ENCODE assay signal across 11 mouse cellular contexts in the genomic region with DNA sequence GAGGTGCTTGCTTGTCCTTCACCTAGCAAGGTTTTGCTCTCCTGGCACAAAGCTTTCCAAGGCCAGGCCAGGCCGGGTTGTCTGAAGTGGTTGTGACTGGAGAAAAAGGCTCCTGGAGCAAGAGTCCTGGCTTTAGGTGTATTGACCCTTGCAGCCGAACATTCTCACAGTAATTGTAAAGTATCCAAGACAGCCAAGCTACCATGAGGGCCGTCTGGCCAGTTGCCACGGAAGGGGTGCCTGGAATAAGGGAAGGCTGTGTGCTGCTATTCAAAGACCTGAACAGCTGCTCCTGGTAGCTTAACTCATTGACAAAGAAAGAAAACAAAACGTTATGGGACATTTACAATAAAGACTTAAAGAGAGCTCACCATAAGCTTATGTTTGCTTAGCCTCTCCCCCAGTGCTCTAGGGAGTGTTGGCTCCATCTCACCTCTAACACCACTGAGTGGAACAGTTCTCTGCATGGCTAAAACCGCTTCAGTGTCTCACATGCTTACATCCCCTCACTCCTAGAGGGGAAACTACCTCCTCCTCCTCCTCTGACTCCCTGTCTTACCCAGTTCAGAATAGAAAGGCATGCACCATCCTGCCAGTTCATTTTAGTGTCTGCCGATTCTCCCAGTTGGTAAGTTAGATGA. TPM values are rescaled to one million over a fixed set of nuclear protein-coding genes. Genes with fewer than 3 reads are reported as not detected.
A peak's percentile ranks its signal among the peaks of the same experiment; 100 is the strongest.
DNase-seq lines count a peak whose midpoint lies in the region; ATAC-seq and TF ChIP-seq lines count a peak whose summit lies in the region.
"Had no signal": no experiment of that assay in that cellular context is flagged by ENCODE, and none has a peak within 500 bp of the region (broad histone marks: within the 10 kb centered on the region; RNA-seq: fewer than 3 reads in every experiment).

No protein-coding gene starts in this region.

- no peak overlapping the region for H3K27ac ChIP-seq in hindbrain, postnatal 0 days
- H3K27ac ChIP-seq in stomach, postnatal 0 days (replicated peaks): peak overlapping the region; percentile 35; the same call in 1 of the 2 replicates
- H3K27ac ChIP-seq: embryonic facial prominence, embryonic 12.5 days had no signal

- 35% methylated on average over 7 of the region's 7 CpGs for WGBS in hindbrain, postnatal 0 days
- 36% methylated on average over 7 of the region's 7 CpGs for WGBS in stomach, postnatal 0 days

- H3K4me3 ChIP-seq in hindbrain, postnatal 0 days (ENCODE audit: low read length): no peak overlapping the region
- H3K4me3 ChIP-seq in stomach, postnatal 0 days (ENCODE audit: low read depth, low read length): no peak overlapping the region
- H3K4me3 ChIP-seq: embryonic facial prominence, embryonic 12.5 days had no signal

- no peak for TF ChIP-seq CTCF in hindbrain, postnatal 0 days (IDR thresholded peaks at IDR 0.05; ENCODE audit: low read depth)
- no peak for TF ChIP-seq CTCF in stomach, postnatal 0 days (IDR thresholded peaks at IDR 0.05; ENCODE audit: low read depth)

- peak; percentile 51; the same call in 1 of the 2 replicates for ATAC-seq in hindbrain, postnatal 0 days
- ATAC-seq in stomach, postnatal 0 days (ENCODE audit: low FRiP score, low TSS enrichment): no peak

- H3K27me3 ChIP-seq in hindbrain, postnatal 0 days (ENCODE audit: insufficient read depth, low read length): no peaks in the 10 kb centered on the region
- H3K27me3 ChIP-seq in stomach, postnatal 0 days (ENCODE audit: control insufficient read depth, insufficient read depth, low read length): no peaks in the 10 kb centered on the region
- H3K27me3 ChIP-seq: embryonic facial prominence, embryonic 12.5 days had no signal

- TF ChIP-seq EP300 in stomach, postnatal 0 days (optimal IDR thresholded peaks at IDR 0.05): no peak

- no peaks in the 10 kb centered on the region for H3K36me3 ChIP-seq in hindbrain, postnatal 0 days (ENCODE audit: insufficient read depth, low read length)
- H3K36me3 ChIP-seq in stomach, postnatal 0 days (ENCODE audit: control insufficient read depth, insufficient read depth, low read length): no peaks in the 10 kb centered on the region

- DNase-seq in heart, postnatal 14 days: peak; percentile 20 to 31
- no peak for DNase-seq in heart, adult 9 months (ENCODE audit: low spot score in 2 of 2)
- DNase-seq in retina, postnatal 1 day: peak; percentile 51
- DNase-seq in retina, embryonic 14.5 days (ENCODE audit: low spot score): no peak
- peak; percentile 49 for DNase-seq in hindbrain, postnatal 0 days (ENCODE audit: low spot score)
- DNase-seq in stomach, postnatal 0 days (ENCODE audit: low spot score): peak; percentile 42
- DNase-seq in cerebellum, adult 9-10 months: no peak
- DNase-seq: kidney, adult 11 months; spleen, adult 18-20 months; thymus, postnatal 4 days had no signal

- H3K9ac ChIP-seq in hindbrain, postnatal 0 days (replicated peaks; ENCODE audit: low read length): no peak overlapping the region
- H3K9ac ChIP-seq in stomach, postnatal 0 days (ENCODE audit: low read length): no peak overlapping the region
- H3K9ac ChIP-seq: embryonic facial prominence, embryonic 12.5 days had no signal

- no peak overlapping the region for H3K4me2 ChIP-seq in hindbrain, postnatal 0 days (ENCODE audit: low read depth, low read length)
- H3K4me2 ChIP-seq in stomach, postnatal 0 days (replicated peaks; ENCODE audit: low read depth): no peak overlapping the region
- H3K4me2 ChIP-seq: embryonic facial prominence, embryonic 12.5 days had no signal

- H3K4me1 ChIP-seq in hindbrain, postnatal 0 days (ENCODE audit: insufficient read depth, low read length): peaks cover 18% of the 10 kb centered on the region
- H3K4me1 ChIP-seq in stomach, postnatal 0 days (replicated peaks; ENCODE audit: control insufficient read depth, insufficient read depth): no peaks in the 10 kb centered on the region; the same call in none of the 2 replicates

- intact Hi-C loops in heart, postnatal 14 days (cut with DNase I): no loop called here

- no peaks in the 10 kb centered on the region for H3K9me3 ChIP-seq in hindbrain, postnatal 0 days (ENCODE audit: low read length)
- H3K9me3 ChIP-seq in stomach, postnatal 0 days (ENCODE audit: control insufficient read depth, low read length): peaks cover 3% of the 10 kb centered on the region; the same call in 1 of the 2 replicates
- H3K9me3 ChIP-seq: embryonic facial prominence, embryonic 12.5 days had no signal

RNA-seq across cellular contexts. Expression of a gene that starts 6.1 kb away (rescaled TPM):
- total RNA-seq in heart, postnatal 14 days (2021): 10 to 100 TPM; 47.8 to 53.6 TPM
- 21.4 and 23.0 TPM in 2 replicates for total RNA-seq in hindbrain, postnatal 0 days (2014; rRNA removed)
- polyA plus RNA-seq in hindbrain, postnatal 0 days (2015; fragmentation: Nextera tagmentation; extraction: Ambion mirVana): 22.1 and 22.6 TPM in 2 replicates
- polyA plus RNA-seq in stomach, postnatal 0 days (2015; fragmentation: Nextera tagmentation; extraction: Ambion mirVana): 3.4 and 3.5 TPM in 2 replicates

Comparison
In these comparisons a context has a peak if more than half of its experiments do, and no peak if none do; other contexts are left out.
1. DNase-seq: peak in heart, postnatal 14 days (2 of 2), retina, postnatal 1 day (single experiment), hindbrain, postnatal 0 days (single experiment) and stomach, postnatal 0 days (single experiment); none in heart, adult 9 months (0 of 2), retina, embryonic 14.5 days (single experiment) and cerebellum, adult 9-10 months (single experiment).